Mouse (Mus musculus) frontal cortex, postnatal 10 days (tissue): ENCODE data around the gene 1700042G07Rik.
A peak's percentile ranks its signal among the peaks of the same experiment; 100 is the strongest.

Experiments
- DNase-seq, 2 experiments: peaks; one replicate each; pipeline ENCODE4 v3.0.0; 2022; ENCODE audit warnings: low spot score in 2 of 2, mixed read lengths in 1 of 2

1700042G07Rik gene

DNA sequence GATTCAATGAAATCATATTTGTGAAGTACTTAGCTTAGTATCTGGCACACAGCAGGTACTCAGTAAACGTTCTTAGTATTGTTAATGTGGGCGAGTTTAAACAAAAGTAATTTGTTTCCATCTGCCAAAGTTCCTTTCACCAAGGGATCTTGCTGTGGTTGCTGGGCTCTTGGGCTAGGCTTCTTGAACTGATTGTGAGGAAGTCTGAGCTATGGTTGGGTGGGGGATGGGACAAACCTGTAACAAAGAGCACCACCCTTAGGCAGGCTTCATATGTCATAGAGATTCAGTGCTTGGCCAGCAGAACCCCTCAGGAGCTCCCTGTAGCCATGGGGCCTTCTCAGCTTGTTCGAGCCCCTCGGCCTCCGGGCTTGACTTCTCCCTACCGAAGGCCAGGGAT lies at the start of gene 1700042G07Rik, which contains the start of gene Gm49337:
TSS of gene 1700042G07Rik (plus strand) at position 301 of the 400 bp plus-strand sequence.
TSS of gene Gm49337 (plus strand) at position 313 of the 400 bp plus-strand sequence.
- no peak for DNase-seq

DNA sequence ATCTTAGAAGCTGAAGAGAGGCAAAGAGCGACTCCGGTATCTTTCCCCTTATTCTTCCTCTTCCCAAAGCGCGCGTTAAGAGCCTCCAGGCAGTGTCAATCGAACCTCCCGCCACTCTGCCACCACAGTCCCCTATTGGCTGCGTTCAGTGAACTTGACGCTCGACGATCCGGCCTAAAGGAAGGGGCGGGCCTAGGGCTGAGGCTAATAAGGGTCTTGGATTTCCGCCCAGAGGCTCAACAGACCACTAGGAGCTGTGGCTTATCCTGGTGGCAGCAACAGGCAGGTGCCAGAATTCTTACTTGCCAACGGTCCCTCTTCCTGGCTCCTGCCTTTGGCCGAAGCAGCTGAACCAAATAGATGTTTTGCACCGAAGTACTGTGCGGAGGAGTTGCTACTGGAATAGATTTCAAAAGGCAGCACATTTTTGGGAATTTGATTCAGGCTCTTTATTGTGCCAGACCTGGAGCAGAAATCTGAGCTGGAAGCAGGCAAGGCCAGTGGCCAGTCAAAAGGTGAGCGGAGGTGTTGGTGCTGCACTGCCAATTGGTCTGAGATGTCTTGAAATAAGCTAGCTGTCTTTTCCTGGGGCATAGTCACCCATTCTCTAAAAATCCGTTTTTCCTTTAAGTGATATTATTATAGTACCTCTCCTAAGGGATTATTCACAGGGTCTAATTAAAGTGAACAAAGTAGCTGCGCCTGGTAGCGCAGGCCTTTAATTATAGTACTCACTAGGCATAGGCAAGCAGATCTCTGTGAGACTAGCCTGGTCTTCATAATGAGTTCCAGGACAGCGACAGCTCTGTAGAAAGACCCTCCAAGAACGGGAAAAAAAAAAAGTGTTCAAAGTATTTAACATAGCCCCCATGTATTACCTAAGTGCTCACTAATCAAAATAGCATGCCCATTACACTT lies 49.3 kb upstream of the 1700042G07Rik start, which contains the start of the genes Rad54l and Pomgnt1:
TSS of gene Rad54l (minus strand) at position 89 of the 918 bp plus-strand sequence.
TSS of gene Pomgnt1 (plus strand) at position 239 of the 918 bp plus-strand sequence.
- DNase-seq = peak; percentile 67 to 79

DNA sequence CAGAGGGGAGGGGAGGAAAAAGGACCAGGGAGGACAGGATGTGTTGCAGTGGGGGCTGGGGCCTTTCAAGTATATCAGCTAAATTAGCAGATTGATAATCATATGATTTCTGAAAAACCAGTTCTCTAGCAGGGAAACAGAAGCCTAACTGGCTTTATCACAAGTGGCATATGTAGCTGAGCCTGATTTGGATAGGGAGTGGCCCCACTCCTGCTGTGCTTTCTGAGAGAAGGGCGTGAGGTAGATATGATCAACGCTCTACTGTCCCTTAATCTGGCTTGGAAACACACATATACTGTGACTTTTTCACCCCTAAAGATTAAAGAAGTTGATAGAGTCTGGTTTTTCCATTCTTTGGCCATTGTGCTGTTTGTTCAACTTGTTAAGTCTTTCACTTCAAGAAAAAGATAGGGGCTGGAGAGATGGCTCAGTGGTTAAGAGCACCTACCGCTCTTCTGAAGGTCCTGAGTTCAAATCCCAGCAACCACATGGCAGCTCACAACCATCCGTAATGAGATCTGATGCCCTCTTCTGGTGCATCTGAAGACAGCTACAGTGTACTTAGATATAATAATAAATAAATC lies 47.3 kb upstream of the 1700042G07Rik start:
- DNase-seq = no peak

DNA sequence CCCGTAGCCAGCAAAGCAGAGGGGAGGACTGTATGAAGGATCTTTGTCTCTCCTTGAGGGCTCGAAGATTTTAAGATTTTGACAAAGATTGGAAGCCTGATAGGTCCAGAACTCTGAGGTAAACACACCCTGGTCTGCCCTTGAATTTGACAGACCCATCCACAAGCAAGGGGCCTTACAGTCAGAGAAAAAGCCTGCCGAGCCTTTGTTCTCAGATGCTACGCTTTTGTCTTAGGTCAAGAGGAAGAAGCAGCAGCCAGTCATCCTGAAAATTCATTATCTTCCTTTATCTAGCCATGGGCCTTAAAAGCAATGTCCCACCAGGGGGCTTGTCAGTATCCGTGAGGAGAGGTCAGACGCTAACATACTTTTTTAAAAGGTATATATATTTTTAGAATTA lies 45.2 kb upstream of the 1700042G07Rik start:
- DNase-seq = no peak

DNA sequence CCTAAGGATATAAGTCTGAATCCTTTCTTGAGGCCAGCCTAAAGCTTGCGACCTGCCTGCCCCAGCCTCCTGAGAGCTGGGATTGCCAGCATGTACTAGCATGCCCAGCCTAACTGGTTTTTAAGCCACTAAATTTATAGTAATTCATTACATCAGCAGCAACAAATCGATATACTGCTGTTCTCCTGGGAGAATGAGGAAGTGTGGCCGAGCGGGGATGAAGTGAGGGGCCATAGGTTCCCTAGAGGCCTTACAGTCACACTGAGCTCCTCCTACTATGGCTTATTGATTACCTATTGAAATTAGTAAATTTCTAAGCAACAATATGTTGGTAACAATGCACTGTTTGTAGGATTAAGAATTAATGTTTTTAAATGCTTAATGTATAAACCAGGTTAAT lies 40.0 kb upstream of the 1700042G07Rik start:
- DNase-seq = no peak

DNA sequence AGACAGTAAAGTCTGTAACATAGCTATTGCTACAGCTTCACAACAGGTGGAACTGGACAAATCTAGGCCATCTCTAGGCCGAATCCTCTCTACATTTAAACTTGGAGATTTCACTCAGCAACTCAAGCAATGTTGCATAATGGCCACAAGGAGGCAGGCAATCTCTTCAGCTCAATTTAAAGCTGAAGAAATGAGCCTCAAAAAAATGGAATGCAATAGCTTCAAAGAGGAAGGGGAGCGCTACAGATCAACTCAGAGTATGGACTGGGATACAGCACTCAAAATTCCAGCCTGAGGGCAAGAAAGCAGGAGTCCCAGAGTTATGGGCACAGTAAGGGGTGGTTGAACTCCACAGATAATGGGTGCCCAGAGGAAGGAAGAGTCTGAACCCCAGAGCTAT lies 38.2 kb upstream of the 1700042G07Rik start:
- DNase-seq = no peak

DNA sequence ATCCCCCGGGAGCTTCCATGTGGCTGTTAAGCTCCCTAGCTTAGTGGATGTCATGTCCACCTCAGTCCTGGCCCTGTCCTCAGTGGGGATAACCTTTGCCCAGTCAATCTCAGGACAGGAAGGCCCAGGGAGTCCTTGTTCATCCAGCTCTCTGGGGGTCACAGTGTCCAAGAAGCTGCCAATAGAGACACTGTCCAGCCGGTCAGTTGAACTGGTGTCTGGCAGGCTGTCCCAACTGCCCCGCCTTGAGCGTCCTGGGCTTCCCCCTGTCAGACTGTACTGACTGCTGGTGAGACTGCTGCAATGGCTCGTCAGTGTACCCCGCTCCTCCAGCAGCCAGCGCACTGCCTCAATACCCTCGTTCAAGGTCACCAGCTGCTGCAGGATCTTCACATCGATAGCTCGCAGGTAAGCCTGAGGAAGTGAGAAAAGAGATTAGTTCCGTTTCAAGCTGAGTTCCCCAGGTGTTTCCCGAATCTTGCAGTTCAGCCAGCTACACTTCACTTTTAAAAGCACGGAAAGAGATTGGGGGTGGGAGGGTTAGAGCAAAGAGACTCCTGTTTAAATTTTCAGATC lies 35.7 kb upstream of the 1700042G07Rik start:
- DNase-seq = no peak

DNA sequence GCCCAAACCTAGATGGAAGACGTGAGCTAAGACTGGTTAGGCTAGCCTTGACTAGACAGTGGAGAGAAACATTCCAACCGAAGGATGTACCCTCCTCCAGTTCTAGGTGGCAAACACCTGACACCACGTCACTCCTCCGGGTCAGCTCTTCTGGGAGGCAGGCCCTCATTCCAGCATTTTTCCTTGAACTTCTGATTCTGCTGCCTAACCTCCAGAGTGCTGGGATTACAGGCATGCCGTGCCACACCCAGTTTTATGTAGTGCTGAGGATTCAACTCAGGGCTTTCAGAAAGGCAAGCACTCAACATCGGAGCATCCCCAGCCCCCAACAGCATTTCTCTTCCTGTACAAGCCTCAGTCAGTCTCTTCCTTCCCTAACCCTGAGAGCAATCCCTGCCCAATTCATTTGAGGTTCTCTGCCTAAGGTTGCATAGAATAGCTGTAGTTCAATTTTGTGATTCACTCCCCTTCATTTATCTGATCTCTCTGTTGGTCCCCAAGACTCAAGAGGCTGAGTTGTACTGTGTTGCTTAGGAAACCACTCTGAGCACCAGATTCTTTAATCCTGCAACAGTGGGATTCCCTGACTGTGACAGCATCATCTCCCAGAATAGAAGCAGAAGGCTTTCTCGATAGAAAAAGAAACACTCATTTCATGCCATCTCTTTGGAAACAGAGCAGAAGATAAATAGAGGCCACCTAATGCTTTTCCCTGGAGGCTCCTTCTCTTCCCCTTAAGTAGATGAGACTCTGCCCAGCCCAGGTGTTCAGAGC lies 32.2 kb upstream of the 1700042G07Rik start:
- DNase-seq = no peak

DNA sequence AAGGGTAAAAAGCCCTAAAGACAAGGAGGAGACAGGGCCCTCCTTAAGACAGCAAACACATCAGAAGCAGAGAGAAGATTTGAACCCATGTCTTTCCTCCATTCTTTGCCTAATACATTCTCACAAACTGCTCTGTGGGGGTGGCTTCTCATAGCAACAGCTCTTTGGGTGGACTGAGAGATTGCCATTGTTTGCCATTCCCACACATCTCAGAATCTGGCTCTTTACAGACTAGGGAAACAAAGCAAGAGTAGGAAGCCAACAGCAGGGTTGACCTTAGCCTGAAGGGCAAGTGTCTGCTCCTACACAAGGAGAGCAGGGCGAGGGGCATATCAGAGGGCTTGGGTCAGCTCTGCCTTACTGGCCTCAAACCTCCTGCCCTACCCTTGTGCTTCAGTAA lies 31.4 kb upstream of the 1700042G07Rik start:
- DNase-seq = no peak

DNA sequence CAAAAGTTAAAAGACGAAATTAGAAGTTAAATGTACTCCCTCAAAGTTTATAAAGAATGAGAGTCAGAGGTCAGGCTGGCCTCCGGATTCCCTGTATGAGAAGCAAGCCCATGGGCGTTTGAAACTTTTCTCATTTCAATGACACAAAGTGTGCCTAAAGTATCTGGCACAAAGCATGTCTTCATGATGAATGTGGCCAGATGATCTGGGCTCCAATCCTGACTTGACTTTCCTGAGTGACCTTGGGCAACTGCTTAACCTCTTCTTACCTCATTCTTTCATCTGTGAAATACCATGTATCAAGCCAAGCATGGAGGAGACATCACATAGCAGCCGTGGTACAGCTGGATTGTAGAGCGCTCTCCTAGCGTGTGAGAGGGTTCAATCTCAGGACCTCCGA lies 30.9 kb upstream of the 1700042G07Rik start:
- DNase-seq = no peak

DNA sequence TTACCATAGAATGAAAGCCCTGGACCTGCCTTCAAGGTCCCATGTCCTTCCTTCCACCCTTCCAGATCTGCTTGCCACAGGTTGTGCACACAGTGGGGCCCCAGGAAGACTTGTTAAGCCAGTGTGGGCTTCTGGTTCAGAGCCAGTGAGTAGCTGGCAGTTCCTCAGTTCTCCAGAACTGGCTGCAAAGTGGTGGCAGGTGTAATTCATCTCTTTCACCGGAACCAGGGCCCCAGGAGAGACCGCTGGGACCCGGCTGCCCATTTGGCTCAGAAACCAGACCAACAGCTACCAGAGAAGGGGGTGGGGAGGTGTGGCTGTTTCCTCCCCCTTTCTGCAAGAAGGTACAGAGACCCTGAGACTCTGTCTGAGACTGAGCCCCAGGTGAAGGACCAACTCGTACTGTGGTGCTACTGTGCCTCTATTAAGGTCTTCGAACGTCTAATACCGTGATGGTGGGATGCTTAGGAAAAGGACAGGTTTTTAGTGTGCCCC lies 29.8 kb upstream of the 1700042G07Rik start:
- no peak for DNase-seq

DNA sequence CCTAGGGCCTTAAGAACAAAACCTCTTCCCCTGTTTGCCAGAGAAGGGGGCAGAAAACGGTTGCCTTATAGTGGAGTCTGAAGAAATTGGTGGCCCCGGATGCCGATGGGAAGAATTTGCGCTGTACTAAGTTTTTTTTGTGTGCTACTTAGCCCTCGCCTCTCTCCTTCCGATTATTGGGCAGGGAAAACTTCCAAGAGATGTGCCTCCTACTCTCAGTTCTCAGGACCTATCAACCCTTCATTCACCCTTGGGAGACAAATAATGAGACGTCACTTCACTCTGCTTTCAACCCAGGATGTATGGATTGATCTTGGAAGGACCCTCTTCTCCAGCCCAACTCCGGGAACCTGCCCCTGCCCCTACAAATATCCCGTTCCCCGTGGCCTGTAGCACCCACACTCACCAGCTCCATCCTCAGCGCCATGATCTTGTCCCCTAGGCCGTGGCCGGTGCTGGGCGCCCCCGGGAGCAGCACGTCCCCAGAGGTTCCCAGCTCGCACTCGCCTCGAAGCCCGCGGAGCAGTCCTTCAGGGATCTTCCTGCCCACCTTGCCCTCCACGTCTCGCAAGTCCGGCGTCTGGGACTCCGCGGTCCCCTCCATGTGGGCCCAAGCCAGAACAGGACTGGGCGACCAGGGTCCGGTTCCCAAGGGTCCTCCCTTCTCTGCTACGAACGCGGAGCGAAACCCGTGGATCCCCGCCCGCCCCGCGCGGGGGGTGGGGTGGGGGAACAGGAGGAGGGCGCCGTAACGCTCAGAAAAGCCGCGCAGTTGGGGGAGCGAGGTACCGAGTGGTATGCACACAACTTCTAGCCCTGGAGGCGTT lies 29.1 kb upstream of the 1700042G07Rik start:
- peak in 1 of 2 experiments; percentile 67 for DNase-seq

DNA sequence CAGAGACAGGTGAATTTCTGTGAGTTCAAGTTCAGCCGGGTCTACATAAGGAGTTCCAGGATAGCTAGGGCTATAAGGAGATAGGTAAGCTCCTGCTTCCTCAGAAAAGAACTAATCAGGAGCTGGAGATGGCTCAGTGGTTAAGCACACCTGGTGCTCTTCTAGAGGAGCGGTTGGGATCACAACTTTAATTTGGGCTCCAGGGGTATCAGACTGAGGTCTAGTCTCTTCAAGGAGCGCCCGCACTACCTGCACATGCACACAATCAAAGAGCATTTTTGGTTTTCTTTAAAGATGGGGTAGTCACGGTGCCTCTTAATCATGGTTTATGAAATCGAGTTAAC lies 23.4 kb upstream of the 1700042G07Rik start:
- DNase-seq = no peak

DNA sequence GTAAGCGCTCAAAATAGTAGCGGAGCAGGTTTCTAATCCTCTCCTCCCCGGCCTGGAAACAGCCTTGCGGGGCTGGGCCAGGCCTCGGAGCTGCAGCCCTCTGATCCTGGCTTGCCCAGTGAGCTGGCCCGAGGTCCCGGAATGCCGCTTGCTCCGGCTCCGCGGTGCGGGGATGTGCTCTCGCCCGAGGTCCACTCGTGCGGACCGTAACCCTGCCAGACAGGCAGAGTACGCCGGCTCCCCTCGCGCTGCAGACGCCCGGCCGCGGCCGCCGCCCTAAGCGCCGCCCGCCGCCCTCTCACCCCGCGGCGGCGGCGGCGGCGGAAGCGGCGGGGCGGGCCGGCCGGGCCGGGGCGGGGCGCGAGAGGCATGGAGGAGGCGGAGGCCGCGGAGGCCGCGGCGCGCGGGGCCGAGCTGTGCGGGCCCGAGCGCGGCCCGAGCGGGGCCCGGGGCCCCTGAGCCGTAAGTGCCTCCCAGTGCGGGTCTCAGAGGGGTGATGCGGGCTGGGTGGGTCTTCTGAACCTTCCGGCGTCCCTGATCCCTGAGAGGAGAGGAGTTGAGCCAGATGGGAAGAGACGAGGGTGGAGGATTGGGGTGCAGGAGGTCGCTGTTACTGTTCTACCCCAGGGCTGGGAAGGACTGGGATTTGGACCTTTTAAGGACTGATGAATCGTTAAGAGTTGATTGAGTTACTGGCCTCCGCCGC lies 22.9 kb upstream of the 1700042G07Rik start:
- peak in 1 of 2 experiments; percentile 41 for DNase-seq

DNA sequence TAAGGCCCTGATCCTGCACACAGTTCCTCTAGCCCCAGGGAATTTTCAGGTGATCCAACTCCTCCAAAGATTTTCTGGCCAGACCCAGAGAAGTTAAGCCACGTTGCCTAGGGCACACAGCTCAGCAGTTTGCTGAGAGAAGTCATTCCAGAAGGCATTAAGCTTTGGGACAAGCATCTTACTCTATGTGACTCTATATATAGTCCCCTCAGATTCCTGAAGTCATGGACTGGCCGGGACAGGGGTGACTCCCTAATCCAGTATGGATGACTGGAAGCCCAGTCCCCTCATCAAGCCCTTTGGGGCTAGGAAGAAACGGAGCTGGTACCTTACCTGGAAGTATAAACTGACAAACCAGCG lies 22.3 kb upstream of the 1700042G07Rik start:
- no peak for DNase-seq

DNA sequence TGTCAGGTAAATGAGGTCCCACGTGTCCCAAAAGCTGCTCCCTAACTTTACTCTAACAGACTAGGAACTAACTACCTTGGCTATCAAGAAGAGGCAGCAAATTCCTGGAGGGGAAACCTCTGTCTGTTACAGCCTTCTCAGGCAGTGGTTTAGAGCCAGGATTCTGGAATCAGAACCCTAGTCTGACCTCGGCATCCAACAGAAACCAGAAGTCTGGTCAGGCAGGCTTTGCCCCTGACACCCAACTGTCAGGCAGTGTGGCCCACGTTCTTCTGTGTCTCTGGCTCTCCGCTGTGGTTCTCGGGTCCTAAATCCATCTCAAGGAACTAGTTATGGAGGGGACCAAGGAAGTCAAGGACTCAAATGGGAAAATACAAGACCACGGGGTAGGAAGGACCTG lies 21.9 kb upstream of the 1700042G07Rik start, which contains the start of gene Lurap1:
TSS of gene Lurap1 (minus strand) at position 101 of the 400 bp plus-strand sequence.
- no peak for DNase-seq

DNA sequence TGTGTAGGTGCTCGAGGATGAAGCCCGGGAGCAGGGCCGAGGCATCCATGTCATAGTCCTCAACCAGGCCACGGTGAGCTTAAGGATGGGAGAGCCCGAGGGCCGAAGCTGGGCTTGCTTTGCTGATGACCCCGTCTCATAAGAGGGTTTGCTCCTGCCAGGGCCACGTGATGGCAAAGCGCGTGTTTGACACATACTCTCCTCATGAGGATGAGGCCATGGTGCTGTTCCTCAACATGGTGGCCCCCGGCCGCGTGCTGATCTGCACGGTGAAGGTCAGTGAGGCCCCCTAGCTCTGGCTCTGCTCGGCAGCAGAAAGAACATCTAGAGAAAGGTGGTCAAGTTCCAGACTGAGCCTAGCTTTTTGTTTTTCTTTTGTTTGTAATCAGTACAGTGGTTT lies 20.5 kb upstream of the 1700042G07Rik start:
- no peak for DNase-seq

DNA sequence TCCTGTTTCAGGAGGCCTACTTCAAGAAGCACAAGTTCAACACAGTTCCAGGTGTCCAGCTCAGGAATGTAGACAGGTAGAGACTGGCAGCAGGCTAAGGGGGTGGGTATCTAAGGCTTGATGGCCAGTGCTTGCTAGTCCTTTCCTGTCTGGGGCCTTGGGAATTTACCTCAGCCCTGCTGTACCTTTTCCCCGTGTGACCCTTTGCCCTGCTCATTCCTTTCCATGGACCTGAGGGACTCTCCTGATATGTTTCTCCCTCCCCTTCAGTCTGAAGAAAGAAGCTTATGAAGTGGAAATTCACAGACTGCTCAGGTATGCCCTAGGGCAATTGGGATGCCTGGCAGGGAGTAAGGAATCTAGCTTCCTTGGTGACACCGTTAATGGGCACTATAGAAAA lies 15.3 kb upstream of the 1700042G07Rik start:
- no peak for DNase-seq

DNA sequence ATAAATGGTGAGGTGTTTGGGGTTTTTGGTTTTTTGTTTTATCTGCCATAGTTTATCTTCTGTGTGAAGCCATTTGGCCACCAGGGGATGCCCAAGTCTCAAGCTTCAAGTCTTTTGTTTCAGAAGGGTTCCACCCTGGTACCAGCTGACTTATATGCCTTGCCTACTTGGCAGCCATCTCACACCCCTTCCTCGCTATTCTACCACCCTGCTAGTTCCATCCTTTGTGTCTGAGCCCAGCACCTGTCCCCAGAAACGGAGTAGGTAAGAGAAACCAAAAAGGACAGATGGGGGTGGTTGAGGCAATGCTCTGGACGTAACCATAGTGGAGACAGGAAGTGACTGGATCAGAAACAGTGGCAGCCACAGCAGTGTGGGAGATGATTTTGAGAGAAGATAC lies 13.3 kb upstream of the 1700042G07Rik start:
- DNase-seq = no peak

DNA sequence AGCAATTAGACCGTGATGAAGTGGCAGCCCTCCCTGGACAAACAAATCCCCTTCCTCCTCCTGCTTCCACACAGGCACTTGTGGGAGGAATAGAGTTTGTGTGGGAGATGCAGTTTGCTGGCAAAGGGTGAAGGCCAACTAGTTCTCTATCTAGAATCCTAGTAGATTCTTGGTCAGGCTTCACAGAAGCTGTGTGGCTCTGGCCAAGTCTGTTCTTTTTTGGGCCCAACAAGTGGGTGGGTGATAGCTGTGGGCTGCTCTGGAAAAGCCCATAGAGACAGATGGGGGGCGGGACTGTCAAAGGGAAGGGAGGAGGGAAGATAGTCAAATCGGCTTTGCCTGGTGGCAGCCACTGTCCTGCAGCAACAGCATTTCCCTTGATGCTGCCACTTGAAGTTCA lies 12.4 kb upstream of the 1700042G07Rik start:
- DNase-seq = peak; percentile 60 to 75
